Mouse (Mus musculus): Measurements from ENCODE around the gene Alkbh2. TPM values are rescaled to one million over a fixed set of nuclear protein-coding genes. Genes with fewer than 3 reads are reported as not detected.
A peak's percentile ranks its signal among the peaks of the same experiment; 100 is the strongest.

Alkbh2 gene
- polyA plus RNA-seq, 1 experiment from 2014 or later: 12.9 TPM

- H3K27me3 ChIP-seq (replicated peaks; ENCODE audit: low read depth, poor library complexity, severe bottlenecking): no peaks in the 10 kb centered on the region
- no peak overlapping the region for H3K27ac ChIP-seq (replicated peaks)
- no peak overlapping the region for H3K4me3 ChIP-seq
- no peaks in the 10 kb centered on the region for H3K9me3 ChIP-seq
- WGBS: 89% methylated on average over 10 of the region's 10 CpGs
- H3K4me1 ChIP-seq: peaks cover 49% of the 10 kb centered on the region
- no peak for DNase-seq (ENCODE audit: low spot score)
- H3K36me3 ChIP-seq (replicated peaks): peaks cover 81% of the 10 kb centered on the region
Measured at GRCm38 (mm10) chr5:114135516-114135915, 7.5 kb upstream of the Alkbh2 start.

- Histone ChIP-seq H3K27ac (replicated peaks) (no peak overlapping the region; the same call in 1 of the 2 replicates), H3K36me3 (replicated peaks) (peaks cover 68% of the 10 kb centered on the region), H3K27me3 (replicated peaks; ENCODE audit: low read depth, poor library complexity, severe bottlenecking) (no peaks in the 10 kb centered on the region), H3K9me3 (no peaks in the 10 kb centered on the region), H3K4me3 (no peak overlapping the region), H3K4me1 (peaks cover 52% of the 10 kb centered on the region)
- peak; percentile 58 for DNase-seq (ENCODE audit: low spot score)
- WGBS: 51% methylated on average over 6 of the region's 6 CpGs
Measured at GRCm38 (mm10) chr5:114134091-114134534, 6.1 kb upstream of the Alkbh2 start.

GRCm38 (mm10) chr5:114132841-114133240 is 4.8 kb upstream of the Alkbh2 start:
- H3K4me1 ChIP-seq: peaks cover 49% of the 10 kb centered on the region
- peaks cover 55% of the 10 kb centered on the region for H3K36me3 ChIP-seq (replicated peaks)
- H3K27me3 ChIP-seq (replicated peaks; ENCODE audit: low read depth, poor library complexity, severe bottlenecking): no peaks in the 10 kb centered on the region

GRCm38 (mm10) chr5:114131521-114131840 is 3.5 kb upstream of the Alkbh2 start:
- Histone ChIP-seq H3K9me3 (no peaks in the 10 kb centered on the region), H3K27me3 (replicated peaks; ENCODE audit: low read depth, poor library complexity, severe bottlenecking) (no peaks in the 10 kb centered on the region), H3K4me3 (peak overlapping the region; percentile 82), H3K36me3 (replicated peaks) (peaks cover 44% of the 10 kb centered on the region), H3K4me1 (peaks cover 60% of the 10 kb centered on the region), H3K27ac (replicated peaks) (peak overlapping the region; percentile 81)
- no peak for DNase-seq (ENCODE audit: low spot score)
- under 1% methylated on average over 15 of the region's 15 CpGs for WGBS

More at GRCm38 (mm10) chr5:114132841-114133240, 4.8 kb upstream of the Alkbh2 start:
- 0 out of 2 replicates have a peak overlapping the region, but pooled peaks have one; percentile 82 for H3K4me3 ChIP-seq
- WGBS: 78% methylated on average over 6 of the region's 6 CpGs
- no peak overlapping the region for H3K27ac ChIP-seq (replicated peaks)
- no peaks in the 10 kb centered on the region for H3K9me3 ChIP-seq
- DNase-seq (ENCODE audit: low spot score): no peak

GRCm38 (mm10) chr5:114130698-114131520 is 2.9 kb upstream of the Alkbh2 start:
- peak; percentile 95 for DNase-seq (ENCODE audit: low spot score)
- Histone ChIP-seq H3K9me3 (no peaks in the 10 kb centered on the region), H3K27me3 (replicated peaks; ENCODE audit: low read depth, poor library complexity, severe bottlenecking) (no peaks in the 10 kb centered on the region), H3K27ac (replicated peaks) (peak overlapping the region; percentile 81), H3K36me3 (replicated peaks) (peaks cover 39% of the 10 kb centered on the region), H3K4me3 (peak overlapping the region; percentile 82), H3K4me1 (peaks cover 62% of the 10 kb centered on the region)
- under 1% methylated on average over 87 of the region's 87 CpGs for WGBS

GRCm38 (mm10) chr5:114130211-114130605 is 2.2 kb upstream of the Alkbh2 start, which contains the start of gene Ung:
Gene Ung, plus strand, starts transcription at chr5:114130386.
- peak within 1 kb of the TSS; percentile 81 for H3K27ac ChIP-seq (replicated peaks)
- H3K4me1 ChIP-seq: peaks cover 62% of the 10 kb centered on the region
- WGBS: under 1% methylated on average over 29 of the region's 29 CpGs
- no peaks in the 10 kb centered on the region for H3K27me3 ChIP-seq (replicated peaks; ENCODE audit: low read depth, poor library complexity, severe bottlenecking)
- no peaks in the 10 kb centered on the region for H3K9me3 ChIP-seq
- DNase-seq (ENCODE audit: low spot score): peak; percentile 89
- H3K4me3 ChIP-seq: peak within 1 kb of the TSS; percentile 82
- peaks cover 39% of the 10 kb centered on the region for H3K36me3 ChIP-seq (replicated peaks)

GRCm38 (mm10) chr5:114129550-114130210 is 1.7 kb upstream of the Alkbh2 start:
- Histone ChIP-seq H3K4me1 (peaks cover 62% of the 10 kb centered on the region), H3K4me3 (peak overlapping the region; percentile 82), H3K27ac (replicated peaks) (no peak overlapping the region), H3K27me3 (replicated peaks; ENCODE audit: low read depth, poor library complexity, severe bottlenecking) (no peaks in the 10 kb centered on the region), H3K36me3 (replicated peaks) (peaks cover 39% of the 10 kb centered on the region), H3K9me3 (no peaks in the 10 kb centered on the region)
- DNase-seq (ENCODE audit: low spot score): no peak
- WGBS: 83% methylated on average over 15 of the region's 15 CpGs

- peak overlapping the region; percentile 78 for H3K4me3 ChIP-seq
- DNase-seq (ENCODE audit: low spot score): no peak
- no peaks in the 10 kb centered on the region for H3K27me3 ChIP-seq (replicated peaks; ENCODE audit: low read depth, poor library complexity, severe bottlenecking)
- peaks cover 46% of the 10 kb centered on the region for H3K36me3 ChIP-seq (replicated peaks)
- H3K27ac ChIP-seq (replicated peaks): no peak overlapping the region; the same call in 1 of the 2 replicates
- 84% methylated on average over 7 of the region's 7 CpGs for WGBS
- no peaks in the 10 kb centered on the region for H3K9me3 ChIP-seq
- H3K4me1 ChIP-seq: peaks cover 32% of the 10 kb centered on the region
Measured at GRCm38 (mm10) chr5:114126499-114127244, 1.3 kb downstream of the Alkbh2 start.

- no peak for DNase-seq (ENCODE audit: low spot score)
- H3K27ac ChIP-seq (replicated peaks): no peak overlapping the region
- no peak overlapping the region for H3K4me3 ChIP-seq
- H3K27me3 ChIP-seq (replicated peaks; ENCODE audit: low read depth, poor library complexity, severe bottlenecking): no peaks in the 10 kb centered on the region
- WGBS: 88% methylated on average over 3 of the region's 3 CpGs
- peaks cover 25% of the 10 kb centered on the region for H3K4me1 ChIP-seq
- H3K36me3 ChIP-seq (replicated peaks): peaks cover 52% of the 10 kb centered on the region
- no peaks in the 10 kb centered on the region for H3K9me3 ChIP-seq
Measured at GRCm38 (mm10) chr5:114126008-114126407, 2.0 kb downstream of the Alkbh2 start.

- Histone ChIP-seq H3K4me3 (no peak overlapping the region), H3K27ac (replicated peaks) (no peak overlapping the region), H3K36me3 (replicated peaks) (peaks cover 100% of the 10 kb centered on the region), H3K4me1 (0 out of 2 replicates have a peak, but pooled peaks cover 2% of the 10 kb centered on the region), H3K27me3 (replicated peaks; ENCODE audit: low read depth, poor library complexity, severe bottlenecking) (no peaks in the 10 kb centered on the region), H3K9me3 (no peaks in the 10 kb centered on the region)
- DNase-seq (ENCODE audit: low spot score): no peak
- WGBS: 83% methylated on average over 4 of the region's 4 CpGs
Measured at GRCm38 (mm10) chr5:114119806-114120205, 8.2 kb downstream of the Alkbh2 start.

GRCm38 (mm10) chr5:114116586-114116985 is 11.4 kb downstream of the Alkbh2 start:
- Histone ChIP-seq H3K27me3 (replicated peaks; ENCODE audit: low read depth, poor library complexity, severe bottlenecking) (no peaks in the 10 kb centered on the region), H3K4me3 (no peak overlapping the region), H3K4me1 (0 out of 2 replicates have a peak, but pooled peaks cover 2% of the 10 kb centered on the region), H3K27ac (replicated peaks) (no peak overlapping the region), H3K9me3 (no peaks in the 10 kb centered on the region), H3K36me3 (replicated peaks) (peaks cover 100% of the 10 kb centered on the region)
- WGBS: 87% methylated on average over 7 of the region's 7 CpGs
- no peak for DNase-seq (ENCODE audit: low spot score)

GRCm38 (mm10) chr5:114115030-114115429 is 13.0 kb downstream of the Alkbh2 start:
- Histone ChIP-seq H3K27me3 (replicated peaks; ENCODE audit: low read depth, poor library complexity, severe bottlenecking) (no peaks in the 10 kb centered on the region), H3K36me3 (replicated peaks) (peaks cover 100% of the 10 kb centered on the region), H3K9me3 (no peaks in the 10 kb centered on the region), H3K4me1 (no peaks in the 10 kb centered on the region), H3K4me3 (no peak overlapping the region), H3K27ac (replicated peaks) (no peak overlapping the region)
- 88% methylated on average over 5 of the region's 5 CpGs for WGBS
- no peak for DNase-seq (ENCODE audit: low spot score)

Data from embryonic facial prominence, embryonic 10.5 days (tissue).